Mouse (Mus musculus): ENCODE data around the gene Krt17.
"Not testable (repeated sequence)": the region's sequence is repeated elsewhere in the genome, so short reads cannot be mapped to it uniquely, and the experiment has no call there.

Gene Krt17

DNA sequence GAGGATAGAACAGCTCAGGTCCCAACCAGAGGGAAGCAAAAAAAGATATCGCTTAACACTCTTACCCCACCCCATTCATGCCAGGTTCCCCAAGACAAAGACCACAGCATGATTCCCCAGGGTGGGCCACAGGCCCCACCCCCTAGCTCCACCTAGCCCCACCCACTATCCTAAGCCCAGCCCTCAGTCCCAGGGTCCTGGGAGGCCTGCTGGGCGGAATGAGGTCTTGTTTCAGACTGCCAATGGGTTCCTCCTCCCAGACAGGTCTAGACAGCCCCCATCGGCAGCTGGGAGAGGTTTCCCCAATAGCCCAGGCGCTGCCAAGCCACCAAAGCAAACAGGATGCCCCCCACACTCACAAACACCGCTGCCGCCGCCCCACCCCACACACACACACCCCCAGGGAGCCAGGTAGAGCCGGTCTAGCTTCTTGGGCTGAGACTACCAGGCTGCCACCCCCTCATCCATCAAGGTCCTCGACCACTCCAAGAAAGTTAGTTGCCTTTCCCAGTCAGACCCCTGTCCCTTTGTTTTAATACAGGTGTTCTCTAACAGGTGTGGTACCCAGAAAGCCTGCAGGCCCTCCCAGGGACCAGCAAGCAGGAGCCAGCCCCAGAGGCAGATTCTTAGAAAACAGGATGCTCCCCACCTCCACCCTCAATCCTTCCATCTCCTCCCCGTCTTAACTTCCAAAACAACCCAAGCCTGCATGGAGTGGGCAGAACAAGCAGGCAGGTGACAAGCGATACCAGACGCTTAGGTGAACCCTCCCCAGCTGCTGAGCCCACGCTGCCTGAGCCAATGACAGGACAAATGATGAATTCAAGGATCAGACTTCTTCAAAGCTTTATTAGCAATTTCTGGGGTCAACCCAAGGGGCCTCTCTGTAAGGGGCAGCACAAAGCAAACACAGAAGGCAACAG is 1.5 kb upstream of the Krt17 start:
- no peak for DNase-seq (ENCODE audit: low spot score in 2 of 2)

DNA sequence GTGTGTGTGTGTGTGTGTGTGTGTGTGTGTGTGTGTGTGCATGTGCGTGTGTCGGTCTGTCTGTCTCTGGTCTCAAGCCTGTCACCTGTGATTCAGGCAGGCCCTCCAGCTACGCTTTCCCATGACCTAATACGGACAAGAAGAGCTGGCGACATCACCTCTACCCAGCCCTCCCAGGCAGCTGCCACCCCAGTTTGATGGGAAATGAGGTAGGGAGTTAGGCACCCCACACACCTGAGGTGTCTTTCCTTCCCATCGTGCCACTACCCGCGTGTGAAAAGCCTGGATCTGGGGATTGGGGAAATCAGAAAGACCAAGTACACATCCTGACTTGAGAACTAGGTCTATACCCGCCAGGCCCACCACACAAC is 391 bp upstream of the Krt17 start:
- no peak for DNase-seq (ENCODE audit: low spot score in 2 of 2)

DNA sequence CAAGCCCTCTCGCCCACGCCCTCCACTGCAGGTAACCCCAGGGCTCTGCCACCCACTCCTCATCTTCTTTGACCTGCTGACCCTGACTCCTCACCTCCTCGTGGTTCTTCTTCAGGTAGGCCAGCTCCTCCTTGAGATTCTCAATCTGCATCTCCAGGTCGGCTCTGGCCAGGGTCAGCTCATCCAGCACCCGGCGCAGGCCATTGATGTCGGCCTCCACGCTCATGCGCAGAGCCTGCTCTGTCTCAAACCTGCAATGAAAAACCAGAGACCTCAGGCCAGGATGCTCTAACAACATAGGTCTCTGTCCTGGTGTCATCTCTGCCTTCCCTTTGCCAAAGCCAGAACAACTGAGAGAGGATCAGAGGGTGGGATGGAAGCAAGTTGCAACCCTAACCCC is 1.8 kb downstream of the Krt17 start:
- DNase-seq (ENCODE audit: low spot score in 2 of 2) = no peak

DNA sequence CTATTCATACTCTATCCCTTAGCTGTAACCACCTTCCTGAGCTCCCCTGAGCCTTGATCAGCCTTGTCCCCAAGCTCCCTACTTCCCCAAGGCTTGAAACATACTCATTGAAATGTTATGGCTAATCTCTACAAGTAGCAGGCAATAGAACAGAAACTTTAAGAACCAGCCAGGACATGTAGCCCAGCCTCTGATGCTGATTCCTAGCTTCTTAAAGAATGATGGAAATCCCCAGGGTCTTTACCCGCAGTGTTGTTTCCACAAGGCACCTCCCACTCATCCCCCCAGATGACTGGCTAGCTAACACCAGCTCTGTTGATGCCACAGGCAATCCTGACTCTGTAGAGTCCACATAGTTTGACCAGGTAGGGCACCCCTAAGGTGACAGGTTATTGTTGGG is 2.9 kb downstream of the Krt17 start:
- no peak for DNase-seq (ENCODE audit: low spot score in 2 of 2)

DNA sequence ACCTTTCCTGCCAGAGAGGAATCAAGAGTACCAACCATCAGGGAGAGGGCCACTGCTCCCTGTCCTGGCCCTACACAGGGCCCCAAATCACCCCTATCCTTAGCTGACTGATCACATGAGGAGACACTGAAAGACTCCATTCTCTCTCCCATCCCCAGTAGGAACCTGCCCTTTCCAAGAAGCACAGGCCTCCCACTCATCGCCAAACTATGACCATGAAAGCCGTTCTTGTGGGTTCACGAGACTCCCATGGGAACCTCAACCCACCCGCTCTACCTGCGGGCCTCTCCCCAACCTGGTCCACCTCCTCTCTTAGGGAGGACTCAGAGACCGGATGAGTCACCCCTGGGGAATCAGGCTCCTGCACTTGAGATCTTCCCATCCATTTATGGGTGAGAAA is 5.3 kb downstream of the Krt17 start:
- no peak for DNase-seq (ENCODE audit: low spot score in 2 of 2)

DNA sequence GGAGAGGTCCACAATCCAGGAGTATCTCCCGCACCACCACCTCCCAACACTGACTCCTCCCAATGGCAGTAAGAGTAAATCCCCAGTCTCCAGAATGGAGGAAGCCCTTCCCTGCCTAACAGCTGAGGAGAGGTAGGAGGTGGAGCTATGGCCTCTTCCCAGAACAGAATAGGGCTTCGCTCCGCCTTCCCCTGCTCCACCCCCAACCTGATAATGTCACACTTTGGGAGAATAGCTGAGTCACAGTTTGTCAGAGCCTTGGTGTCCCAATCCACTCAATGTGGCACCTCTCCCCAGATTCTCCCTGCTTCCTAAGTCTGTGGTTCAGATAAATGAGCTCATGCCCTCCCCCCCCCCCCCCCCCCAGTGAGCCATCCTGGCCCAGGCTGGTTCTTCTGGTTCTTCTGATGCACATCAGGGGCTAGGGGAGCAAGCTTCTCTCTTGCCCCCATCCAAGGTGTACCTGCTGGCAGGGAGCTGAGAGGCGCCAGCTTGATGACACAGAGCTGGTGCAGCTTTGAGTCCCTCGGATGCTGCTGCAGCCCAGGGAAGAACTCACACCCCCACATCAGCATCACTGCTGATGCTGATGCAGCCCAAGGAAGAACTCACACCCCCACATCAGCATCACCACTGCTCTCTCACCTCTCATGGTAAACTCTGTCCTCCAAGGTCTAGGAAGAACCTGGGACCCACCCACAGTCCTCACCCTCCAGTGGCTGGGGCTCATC is 6.3 kb downstream of the Krt17 start:
- no peak for DNase-seq (ENCODE audit: low spot score in 2 of 2)

DNA sequence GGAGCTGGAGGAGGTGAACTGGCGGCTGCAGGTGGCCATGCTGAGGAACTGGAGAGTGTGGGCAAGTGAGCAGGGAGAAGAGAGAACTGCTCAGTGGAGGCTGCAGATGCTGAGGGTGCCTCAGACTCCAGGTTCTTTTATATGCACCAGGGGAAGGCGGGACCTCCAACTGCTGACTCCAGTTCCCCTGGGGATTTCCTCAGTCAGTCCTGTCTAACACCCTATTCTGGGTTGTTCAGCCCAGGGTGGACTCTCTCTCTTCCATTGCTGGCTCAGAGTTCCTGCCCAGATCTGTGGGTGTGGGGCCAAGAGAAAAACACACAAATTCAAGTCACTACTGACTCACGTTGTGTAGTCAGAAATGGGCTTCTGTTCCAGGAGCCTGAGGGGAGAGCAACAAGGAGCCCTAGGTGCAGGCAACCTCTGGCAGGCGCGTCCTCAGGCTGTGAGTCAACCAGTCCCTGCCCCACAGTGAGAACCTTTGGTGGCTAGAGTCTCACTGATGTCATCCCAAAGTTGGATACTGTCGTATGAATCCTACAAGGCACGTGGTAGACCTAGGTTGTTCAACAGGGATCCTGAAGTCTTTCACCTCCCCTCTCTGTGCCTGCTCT is 11.9 kb downstream of the Krt17 start, which contains the start of gene Krt16:
TSS of gene Krt16 (minus strand) at position 51 of the 614 bp plus-strand sequence.
- DNase-seq (ENCODE audit: low spot score in 2 of 2) = no peak

DNA sequence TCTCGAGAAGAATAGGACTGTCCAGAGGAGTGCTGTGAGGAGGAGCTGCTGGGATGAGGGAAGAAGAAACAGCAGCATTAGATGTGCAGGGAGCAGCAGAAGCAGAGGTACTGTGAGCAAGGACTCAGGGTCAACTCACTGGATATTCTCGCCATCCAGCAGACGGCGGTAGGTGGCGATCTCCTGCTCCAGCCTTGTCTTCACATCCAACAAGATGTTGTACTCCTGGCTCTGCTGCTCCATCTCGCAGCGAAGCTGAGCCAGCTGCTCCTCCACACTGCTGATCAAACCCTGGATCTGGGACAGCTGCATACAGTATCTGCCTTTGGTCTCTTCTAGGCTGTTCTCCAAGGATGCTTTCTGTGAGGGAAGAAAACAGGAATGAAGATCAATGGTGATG is 14.4 kb downstream of the Krt17 start:
- DNase-seq (ENCODE audit: low spot score in 2 of 2) = not testable (repeated sequence)

DNA sequence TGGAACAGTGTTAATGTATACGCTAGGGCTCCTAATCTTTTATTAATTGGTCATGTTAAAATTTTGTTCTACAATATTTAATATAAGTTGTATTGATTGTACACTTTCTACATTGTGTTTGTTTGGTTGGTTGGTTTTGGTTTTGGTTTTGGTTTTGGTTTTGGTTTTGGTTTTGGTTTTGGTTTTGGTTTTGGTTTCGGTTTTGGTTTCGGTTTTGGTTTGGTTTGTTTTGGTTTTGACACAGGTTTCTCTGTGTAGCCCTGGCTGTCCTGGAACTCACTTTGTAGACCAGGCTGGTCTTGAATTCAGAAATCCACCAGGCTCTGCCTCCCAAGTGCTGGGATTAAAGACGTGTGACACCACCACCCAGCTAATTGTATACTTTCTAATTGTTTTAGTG is 20.6 kb downstream of the Krt17 start:
- not testable (repeated sequence) for DNase-seq (ENCODE audit: low spot score in 2 of 2)

DNA sequence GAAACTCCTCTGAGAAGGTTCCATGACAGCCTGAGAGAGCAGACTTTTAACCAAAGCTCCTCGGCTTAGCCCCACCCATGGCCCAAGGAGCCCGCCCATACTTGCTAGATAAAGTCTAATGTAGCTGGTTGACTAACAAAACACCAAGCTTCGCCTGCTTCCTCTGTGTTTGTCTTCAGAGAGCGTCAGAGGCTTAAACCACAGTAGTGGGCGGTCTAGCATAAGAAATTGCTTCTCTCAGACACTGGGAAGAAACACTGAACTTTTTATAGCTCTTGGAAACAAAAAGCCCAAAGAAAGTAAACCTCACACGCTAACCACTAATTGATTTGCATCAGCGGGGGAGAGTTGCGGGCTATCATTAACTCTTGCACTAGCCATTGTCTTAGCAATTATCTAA is 39.1 kb downstream of the Krt17 start:
- no peak for DNase-seq (ENCODE audit: low spot score in 2 of 2)

DNA sequence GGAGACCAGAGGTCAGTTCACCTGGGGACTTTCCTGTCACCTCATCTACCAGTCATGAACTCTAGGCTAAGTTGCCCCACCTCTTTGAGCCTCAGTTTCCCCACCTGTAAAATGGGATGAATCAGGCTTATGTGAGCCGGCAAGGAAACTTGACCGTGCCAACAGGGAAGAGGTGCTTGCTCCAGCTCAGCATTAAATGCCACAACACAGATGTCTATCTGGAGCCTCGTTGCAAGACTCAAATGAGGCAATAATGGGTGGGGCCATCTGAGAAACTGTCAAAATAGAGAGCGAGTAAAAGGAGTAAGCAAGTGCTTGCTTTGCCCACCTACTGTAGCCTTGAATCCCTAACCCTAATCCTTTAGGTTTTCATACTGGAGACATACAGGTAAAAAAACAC is 41.5 kb downstream of the Krt17 start:
- DNase-seq (ENCODE audit: low spot score in 2 of 2) = no peak

DNA sequence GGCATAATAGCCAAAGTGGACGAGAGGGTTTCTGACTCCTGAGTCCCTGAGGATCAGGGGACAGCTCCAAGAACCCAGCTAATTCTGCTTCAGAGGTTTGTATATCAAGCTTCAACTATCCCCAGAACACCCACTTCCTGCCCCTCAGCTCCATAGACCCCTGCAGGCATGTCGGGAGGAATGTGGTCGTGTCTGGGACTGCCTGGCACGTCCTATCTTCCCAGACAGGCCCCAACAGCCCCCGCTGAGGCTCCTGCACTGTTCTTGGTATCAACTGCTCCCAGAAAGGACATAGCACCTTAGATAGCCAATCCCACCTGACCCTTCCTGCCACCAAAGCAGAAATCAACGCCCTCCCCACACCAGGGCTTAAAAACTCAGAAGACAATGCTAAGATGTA is 52.3 kb downstream of the Krt17 start:
- no peak for DNase-seq (ENCODE audit: low spot score in 2 of 2)

DNA sequence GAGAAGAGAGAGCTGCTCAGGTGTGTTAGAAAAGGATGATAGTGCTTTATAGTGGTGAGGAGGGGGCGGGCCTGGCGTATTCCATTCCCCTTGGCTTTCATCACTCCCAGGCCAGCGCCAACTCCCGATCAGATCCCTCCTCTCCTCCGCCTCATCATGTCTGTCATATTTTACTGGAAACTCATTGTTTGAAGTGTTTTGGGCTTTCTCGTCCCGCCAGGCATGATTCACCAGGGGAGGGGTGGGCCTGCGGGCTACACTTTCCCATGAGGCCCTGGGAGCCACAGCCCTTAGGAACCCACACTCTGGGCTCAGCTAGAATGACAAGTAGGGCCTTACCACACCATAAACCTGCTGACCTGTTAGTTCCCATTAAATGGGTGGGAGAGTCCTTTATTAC is 53.3 kb downstream of the Krt17 start, which contains the start of gene Krt14:
TSS of gene Krt14 (minus strand) at position 51 of the 400 bp plus-strand sequence.
- no peak for DNase-seq (ENCODE audit: low spot score in 2 of 2)

Measured in spleen, postnatal 14 days (tissue).